Mouse (Mus musculus): ENCODE data around the gene Dppa2.

Gene Dppa2

DNA sequence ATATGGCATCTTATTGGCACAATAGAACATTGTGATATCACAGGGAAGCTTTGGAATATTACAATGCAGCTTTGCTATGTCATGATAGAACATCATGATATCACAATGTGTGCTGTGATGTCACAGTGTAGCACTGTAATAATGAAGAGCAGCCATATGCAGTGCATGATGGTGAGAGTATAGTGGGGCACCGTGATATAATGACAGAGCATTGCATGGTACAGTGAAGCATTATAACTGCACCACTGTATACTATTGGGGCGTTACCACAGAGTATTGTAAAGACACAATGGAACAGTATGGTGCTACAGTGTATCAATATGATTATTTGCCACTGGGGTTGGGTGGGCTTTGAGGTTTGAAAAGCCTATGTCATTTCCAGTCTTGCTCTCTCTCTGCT lies 40.5 kb downstream of the Dppa2 start:
- no peak for DNase-seq (ENCODE audit: low spot score)

DNA sequence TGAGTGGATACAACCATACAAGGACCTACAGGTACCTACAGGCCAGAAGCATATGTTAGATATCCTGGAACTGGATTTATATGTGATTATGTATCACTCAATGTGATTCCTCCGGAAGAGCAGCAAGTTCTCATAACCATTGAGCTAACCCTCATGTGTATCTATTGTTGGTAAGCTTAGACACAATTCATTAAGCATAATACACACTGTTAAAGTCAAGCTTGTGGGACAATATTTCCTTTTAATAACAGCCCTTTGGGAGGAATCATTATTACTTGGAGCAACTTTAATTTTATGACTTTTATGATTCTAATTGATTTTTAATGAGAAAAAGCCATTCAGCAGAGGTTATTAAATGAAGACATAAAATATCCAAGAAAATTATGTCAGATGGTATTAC lies 43.5 kb downstream of the Dppa2 start:
- DNase-seq (ENCODE audit: low spot score): no peak

DNA sequence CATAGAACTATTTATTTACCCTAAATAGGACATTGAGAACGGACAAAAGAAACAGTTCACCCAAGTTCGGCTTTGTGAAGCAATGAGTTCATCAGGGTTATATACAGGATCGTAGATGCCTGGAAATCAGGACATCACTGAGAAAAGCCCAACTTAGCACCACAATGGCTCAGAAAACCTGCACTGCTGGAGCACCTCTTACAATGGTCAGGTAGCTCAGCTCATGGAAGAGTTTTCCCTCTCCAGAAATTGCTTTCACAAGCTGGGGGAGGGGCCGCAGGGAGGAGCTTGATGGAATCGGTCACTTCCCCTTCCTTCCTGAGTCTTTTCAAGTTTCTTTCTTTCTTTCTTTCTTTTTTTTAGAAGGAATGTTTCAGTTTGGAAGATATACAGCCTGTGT lies 52.0 kb downstream of the Dppa2 start:
- no peak for DNase-seq (ENCODE audit: low spot score)

DNA sequence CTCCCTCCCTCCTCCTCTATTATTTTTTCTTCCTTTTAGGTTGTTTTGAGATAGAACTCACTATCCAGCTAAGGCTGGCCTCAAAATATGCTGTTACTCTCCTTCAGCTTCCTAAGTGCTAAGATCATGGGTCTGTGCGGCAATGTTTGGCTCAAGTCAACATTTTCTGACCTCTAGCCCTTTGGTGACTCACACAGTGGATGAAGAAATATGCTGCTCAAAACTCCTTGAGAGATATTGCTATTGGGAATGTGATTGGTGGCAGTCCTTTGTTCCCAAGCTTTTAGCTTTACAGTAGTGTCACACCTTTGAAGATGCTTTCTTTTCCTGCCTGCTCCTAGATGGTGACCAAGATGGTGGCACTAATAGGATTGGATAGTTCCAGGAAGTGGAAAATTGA lies 52.7 kb downstream of the Dppa2 start:
- peak; percentile 4 for DNase-seq (ENCODE audit: low spot score)

DNA sequence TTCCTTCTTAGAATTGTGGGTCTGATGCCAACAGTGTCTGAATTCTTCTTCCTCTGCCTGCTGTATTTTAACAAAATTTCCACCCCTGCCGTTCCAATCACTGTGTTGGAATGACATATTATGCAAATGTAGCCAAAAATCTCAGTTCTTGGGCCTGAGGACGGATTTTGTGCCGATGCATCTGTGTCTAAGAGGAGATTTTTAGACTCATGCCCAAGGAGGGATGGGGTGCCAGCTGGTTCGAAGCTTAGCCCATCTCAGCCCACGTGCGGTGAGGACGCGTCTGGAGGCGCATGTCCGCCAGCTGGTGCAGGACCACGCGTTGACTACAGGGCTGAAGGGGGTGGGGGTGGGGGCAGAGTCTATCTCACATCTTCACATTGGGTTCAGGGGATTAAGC lies 57.2 kb downstream of the Dppa2 start:
- DNase-seq (ENCODE audit: low spot score): no peak

DNA sequence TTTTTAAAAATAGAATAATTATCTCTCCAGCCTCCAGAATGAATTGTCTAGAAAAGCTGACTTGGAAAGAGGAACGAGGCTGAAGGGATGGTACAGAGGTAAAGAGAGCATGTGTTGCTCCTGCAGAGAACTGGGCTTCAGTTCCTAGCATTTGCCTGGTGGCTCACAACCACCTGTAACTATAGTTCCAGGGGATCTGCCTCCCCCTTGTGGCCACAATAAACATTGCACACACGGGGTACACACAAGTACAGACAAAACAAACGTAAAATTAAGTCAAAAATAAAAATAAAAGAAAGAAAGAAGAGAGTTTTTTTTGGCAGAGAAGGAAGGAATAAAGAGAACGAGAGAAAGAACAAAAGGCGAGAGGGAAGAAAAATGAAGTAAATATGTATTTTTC lies 63.1 kb downstream of the Dppa2 start:
- no peak for DNase-seq (ENCODE audit: low spot score)

DNA sequence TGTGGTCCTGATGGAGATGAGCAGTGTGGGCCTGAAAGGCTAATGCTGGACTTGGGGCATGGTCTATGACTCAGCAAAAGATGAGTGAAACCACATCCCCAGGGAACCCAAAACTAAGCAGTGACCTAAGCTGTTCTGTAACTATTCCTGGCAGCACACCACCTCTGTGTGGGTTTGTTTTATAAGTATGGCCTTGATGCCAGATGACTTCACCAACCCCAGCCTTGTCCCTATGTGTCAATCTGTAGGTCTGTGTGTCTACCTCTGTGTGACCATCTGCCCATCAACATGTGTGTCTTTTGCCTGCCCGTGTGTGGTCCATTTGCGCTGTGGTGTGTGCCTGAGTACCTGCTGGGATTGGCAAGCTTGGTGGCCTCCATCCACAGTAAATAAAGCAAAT lies 64.4 kb downstream of the Dppa2 start:
- no peak for DNase-seq (ENCODE audit: low spot score)
